Mouse (Mus musculus) frontal cortex, postnatal 36 days (tissue): ENCODE measurements around the gene Abraxas2.

Source experiments
- DNase-seq, 2 experiments: peaks; one replicate each; pipeline ENCODE4 v3.0.0; 2022; ENCODE audit warnings: low spot score in 2 of 2

Gene Abraxas2

DNA sequence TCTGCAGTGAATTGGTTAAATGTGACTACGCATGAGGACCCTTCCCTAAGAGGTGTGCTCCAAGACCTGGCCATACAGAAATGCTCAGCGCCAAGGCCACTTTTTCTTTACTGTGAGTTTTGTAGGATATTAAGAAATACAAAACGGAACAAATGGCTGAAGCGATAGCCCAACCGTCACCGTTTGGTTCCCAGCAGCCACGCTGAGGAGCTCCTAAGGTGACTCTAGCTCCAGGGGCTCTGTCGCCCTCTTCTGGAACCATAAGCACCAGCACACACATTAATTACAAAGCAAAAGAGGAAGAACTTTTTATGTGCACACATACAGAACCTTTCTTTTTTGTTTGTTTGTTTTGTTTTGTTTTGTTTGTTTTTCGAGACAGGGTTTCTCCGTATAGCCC is 38.2 kb downstream of the Abraxas2 start:
- DNase-seq = no peak

DNA sequence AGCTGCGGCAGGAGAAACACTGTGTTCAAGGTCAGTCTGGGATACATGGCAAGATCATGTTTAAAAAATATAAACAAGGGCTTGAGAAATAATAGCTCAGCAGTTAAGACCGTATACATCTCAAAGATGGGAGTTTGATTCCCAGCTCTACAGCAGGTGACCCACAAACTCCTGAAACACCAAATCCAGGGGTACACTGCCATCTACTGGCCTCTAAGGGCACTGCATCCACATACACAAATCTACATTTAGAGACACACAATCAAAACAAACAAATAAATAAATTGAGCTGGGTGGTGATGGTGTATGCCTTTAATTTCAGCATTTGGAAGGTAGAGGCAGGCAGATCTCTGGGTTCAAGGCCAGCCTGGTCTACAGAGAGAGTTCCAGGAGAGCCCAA is 39.2 kb downstream of the Abraxas2 start:
- DNase-seq = no peak

DNA sequence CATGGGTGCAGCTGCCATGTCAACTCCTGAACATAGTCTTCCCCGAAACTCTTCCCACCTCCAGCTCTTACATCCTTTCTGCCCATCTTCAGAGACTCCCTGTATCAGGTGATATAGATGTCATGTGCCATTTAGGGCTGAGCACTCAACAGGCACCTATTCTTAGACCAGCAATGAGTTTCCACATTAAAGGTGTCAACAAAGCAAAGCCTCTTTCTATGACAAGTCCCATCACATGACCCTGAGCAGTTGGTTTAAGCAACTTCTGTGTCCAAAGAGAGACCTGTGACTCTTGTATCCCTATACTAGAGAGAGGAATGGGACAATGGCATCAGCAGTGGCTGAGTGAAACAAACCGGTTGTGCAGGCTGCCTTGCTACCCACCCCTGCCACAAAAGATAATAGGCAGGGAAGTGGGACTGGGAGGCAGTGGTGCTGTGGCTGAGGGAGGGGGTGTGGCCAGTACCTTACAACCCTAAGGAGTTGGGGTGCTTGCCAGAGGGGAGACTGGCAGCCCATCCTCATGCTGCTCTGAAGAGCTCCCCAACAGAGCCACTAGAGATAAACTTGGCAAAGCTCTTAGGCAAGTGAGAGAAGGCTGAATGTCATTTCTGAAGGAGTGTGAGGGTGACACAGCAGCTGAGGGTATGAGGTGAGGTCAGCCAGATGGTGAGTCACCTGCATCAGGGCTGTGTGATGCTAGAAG is 42.0 kb downstream of the Abraxas2 start:
- no peak for DNase-seq

DNA sequence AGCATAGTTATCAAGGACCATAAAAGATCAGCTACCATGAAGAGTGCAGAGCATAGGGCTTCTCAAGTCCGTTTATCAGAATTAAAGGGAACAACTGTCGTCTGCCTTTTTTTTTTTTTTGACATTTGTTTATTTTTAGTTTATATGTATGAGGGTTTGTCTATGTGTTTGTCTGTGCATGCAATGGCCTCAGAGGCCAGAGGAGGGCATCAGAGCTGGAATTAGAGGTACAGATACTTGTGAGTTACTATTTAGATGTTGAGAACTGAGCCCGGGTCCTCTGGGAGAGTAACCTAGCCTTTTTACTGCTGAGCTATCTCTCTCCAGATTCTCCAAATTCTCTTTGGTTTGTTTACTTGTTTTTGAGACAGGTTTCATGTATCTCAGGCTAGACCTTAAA is 44.8 kb downstream of the Abraxas2 start:
- DNase-seq = no peak

DNA sequence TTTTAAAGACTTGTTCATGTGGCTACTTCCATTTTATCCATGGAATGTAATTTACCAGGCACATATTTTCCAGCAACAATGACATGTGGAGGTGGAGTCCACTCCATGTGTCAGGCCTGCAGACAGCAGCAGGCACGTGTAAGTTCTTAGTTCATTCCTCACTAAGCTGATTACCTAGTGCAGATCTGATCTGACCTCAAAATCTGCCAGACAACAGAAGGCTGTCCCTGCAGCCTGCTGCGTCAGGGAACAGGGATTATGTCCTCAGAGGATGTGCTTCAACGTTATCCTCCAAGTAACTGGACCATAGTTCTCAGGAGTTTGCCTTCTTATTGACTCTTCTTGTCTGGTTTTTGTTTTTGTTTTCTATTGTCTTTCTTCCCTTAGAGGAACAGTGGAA is 62.9 kb downstream of the Abraxas2 start:
- no peak for DNase-seq

DNA sequence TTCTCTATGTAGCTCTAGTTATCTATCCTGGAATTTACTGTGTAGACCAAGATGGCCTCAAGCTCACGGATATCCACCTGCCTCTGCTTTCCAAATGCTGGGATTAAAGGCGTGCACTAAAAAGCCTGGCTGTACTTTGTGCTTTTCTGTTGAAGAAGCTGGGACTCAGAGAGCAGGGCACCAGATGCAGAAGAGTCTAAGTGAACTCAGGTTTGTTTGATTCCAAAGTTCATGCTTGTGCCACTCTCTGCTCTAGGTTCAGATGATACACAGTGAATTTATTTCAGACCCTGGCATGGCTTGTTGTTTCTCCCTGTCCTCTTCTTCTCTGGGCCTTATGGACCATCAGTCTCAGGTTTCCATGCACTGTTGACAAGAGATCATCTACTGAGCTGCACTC is 66.2 kb downstream of the Abraxas2 start:
- no peak for DNase-seq

DNA sequence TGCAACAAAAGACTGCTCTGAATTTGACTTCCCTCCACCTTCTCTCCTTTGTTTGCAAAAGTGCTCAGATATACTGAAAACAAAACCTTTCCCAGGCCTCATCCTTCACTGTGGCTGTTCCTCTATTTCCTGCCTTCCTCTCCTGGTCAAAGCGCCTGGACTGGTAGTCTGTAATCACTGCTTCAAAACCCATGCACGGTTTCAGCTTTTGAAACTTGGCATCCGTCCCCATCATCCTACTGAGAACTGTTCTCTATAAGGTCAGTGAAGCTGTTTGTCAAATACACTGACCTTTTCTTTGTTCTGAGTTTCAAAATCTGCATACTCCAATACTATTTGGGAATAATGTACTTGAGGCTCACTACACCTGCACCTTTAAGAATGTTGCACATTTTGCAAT is 68.2 kb downstream of the Abraxas2 start:
- no peak for DNase-seq

DNA sequence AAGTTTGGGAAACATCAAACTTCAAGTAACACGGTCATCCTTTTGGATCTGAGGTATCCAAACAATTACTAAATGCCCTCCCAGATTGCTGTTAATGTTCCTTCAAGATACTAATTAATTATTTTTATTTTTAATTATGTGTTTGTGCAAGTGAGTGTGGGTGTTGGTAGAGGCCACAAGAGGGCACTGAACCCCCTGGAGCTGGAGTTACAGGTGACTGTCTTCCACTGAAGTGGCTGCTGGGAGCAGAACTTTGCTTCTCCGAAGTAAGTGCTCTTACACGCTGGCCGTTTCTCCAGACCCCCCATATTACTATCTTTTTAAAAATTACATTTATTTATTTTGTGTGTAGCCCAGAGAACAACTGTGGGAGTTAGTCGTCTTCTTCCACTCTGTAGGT is 71.0 kb downstream of the Abraxas2 start:
- DNase-seq = no peak

DNA sequence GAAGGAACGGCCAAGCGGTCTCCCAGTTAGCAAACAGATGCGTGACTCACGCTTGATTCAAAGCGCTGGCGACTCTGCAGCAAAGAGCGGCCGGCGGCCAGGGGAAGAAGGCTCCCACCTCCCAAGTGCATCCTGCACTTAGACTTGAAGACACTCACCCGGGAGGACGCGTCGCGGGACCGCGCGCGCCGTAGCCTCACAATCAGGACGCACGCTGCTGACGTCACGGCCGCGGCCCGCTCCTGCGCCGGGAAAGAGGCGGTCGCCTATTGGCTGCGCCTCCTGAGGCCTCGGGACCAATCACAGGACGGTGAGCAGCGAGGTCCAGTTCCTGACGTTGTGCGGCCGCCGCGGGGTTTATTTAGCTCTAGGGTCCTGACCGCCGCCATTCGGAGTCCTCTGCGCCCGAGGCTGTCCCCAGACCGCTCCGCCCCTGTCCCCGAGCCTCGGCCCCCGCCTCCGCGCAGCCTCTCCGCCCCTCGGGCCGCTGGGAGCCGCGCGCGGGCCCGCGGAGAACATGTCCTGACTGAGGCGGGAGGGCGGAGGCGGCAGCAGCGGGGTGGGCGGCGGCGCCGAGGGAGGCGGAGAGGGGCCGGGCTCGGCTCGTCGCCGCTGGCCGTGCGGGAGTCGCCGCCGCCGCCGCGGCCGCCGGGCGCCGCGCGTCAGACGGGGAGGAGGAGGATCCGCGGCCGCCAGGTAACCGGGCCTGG is 72.0 kb downstream of the Abraxas2 start, which contains the start of gene Zranb1:
Gene Zranb1 (plus strand): TSS at position 293 of the 710 bp plus-strand sequence.
- DNase-seq = peak; percentile 99

DNA sequence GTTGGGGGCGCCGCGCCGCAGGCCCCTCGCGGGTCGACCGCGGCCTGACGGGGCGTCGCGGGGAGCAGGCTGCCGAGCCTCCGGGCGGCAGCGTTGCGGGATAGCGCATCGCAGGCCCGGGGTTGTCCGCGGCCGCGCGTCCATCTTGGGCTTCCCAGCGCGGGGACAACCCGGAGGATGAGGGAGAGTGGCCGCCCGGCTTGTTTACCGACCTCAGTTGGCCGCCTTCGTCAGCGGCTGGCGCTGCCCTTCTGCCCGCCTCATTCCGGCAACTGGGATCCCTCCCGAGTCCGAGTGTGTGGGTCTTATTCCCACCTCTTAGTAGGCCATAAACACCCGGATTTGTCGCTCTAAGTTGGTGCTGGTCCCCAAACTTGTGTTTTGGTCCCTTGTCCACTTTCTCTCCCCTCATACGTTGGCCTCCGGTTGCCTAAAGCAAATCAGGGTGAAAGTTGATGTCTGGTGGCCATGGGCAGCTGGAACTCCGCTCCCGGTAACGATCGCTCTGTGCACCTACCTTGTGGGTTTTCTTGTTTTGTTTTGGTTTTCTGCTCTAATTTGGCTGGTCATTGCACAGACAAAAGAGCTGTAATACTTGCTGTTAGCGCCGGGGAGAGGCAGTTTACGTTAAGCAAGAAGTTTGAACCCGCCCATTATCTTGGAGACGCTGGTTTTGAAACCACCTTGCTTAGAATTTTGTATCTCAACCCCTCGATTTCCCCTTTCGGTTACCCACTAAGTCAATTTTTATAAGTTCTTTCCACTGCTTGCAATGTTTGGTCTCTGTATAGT is 72.7 kb downstream of the Abraxas2 start:
- DNase-seq = peak; percentile 30 to 33

DNA sequence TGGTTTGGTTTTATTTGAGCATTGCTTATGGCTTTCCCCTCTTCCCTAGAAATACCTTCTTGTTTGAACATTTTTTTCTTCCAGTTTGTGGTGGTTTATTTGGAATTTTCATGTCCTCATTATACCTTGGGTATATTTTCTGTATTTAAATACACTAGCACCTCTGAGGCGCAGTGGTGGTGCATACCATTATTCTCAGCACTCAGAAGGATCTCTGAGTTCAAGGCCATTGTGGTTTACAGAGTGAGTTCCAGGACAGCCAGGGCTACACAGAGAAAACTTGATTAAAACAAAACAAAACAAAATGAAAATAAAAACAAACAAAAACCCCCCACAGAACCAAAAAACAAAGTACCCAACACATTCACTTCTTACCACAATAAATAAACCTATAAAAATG is 74.3 kb downstream of the Abraxas2 start:
- DNase-seq = no peak
